Mouse (Mus musculus) frontal cortex, postnatal 14 days (tissue): ENCODE data around the gene Arsk.

ENCODE experiments used
- DNase-seq, 2 experiments: peaks; one replicate each; pipeline ENCODE4 v3.0.0; 2022; ENCODE audit warnings: low spot score in 2 of 2

The Arsk gene

DNA sequence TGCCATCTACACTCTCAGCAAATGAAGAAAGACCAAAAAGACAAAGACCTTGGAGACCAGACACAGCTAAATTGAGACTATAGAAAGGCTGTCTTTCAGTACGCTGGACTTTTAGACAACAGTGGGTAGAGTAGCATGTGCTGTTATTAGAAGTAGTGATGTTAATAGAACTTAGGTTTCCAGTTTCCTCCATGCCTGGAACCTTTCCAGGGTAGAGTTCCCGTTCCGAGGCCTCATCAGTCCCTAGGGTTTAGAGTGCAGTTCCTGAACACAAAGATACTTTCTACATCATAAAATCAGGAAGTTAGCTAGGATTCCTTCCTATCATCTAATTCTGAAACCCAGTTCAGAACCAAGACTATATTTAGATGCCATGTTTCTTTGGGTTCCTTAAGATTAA, 73.9 kb downstream of the Arsk start:
- DNase-seq: no peak

DNA sequence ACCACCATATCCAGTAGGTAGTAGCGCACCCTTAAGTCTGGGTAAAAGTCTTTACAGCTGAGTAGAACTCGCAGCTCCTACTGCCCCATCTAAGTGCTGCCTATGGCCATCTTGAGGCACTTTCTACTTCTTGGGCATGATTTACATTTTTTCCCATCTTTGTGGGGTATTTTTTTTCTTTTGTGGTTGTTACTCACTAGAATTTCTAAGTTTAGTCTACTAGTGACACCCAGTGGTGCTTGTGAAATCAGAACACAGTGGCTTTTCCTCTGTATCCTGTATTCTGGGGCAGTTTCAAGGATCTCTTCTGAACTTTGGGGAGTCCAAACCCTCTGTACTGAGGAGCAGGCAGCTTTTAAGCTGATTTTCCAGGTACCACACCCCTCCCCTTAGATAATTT, 76.7 kb downstream of the Arsk start:
- DNase-seq: no peak

DNA sequence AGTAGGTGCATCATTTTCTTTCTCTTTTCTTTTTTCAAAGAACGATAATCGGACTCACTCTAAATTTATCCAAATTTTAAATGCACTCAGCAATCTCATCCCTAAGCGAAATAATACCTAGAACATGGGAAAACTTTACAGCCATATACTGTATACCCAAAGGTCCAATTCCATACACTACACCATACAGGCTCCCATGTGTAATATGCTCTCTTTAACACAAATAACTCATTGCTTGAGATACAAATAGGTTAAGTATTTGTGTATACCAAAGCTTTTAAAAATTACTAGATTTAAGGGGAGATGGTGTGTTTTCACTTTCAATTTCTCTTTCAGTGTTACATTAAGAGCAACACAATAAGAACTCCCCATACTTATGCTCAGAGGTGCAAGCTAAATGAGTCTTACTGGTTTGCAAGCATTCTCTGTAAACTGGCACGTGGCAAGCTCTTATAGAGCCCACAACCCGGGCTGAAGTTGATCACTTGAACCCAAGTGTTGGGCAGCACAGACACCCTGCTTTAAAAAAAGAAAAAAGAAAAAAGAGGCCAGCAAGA, 79.5 kb downstream of the Arsk start:
- no peak for DNase-seq

DNA sequence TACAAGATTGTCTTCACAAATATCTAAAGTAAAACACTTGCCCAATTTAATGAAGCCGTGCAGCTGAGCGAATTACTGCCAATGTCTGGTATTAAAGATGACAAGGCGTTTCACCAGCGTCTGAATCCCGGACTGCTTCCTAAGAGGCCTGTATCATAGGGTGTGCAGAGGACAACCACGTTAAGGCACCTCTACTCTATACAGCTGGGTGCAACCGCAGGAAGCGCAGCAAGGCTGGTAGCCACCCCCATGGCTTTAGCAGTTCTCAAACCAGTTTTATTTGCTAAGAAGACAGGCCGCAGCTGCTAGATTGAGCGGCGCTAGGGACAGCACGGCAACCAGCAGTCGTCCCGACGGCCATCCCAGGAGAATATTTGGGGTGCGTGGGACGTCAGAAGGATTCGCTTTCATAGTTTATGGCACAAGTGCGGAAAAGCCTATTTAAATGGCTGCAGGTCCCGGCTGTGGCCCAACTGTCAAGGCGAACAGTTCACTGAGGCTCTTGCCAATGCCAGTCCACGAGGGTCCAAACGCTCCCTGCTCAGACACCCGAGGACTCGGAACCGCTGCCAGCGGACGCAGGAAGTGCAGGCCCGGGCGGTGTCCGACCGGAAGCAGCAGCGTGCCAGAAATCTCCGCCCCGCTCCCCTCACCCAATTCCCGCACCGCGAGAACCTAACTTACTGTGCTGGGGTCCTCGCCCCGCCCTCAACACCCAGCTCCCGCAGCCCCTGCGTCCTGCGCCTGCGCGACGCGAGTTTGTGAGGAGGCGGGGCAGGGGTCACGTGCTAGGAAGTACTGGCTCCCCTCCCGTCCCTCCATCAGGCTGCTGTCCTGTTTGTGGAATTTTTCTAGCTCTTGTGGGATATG, 80.3 kb downstream of the Arsk start, which contains the start of gene Rfesd:
TSS of gene Rfesd (minus strand) at position 746 of the 870 bp plus-strand sequence.
- peak; percentile 93 to 96 for DNase-seq

DNA sequence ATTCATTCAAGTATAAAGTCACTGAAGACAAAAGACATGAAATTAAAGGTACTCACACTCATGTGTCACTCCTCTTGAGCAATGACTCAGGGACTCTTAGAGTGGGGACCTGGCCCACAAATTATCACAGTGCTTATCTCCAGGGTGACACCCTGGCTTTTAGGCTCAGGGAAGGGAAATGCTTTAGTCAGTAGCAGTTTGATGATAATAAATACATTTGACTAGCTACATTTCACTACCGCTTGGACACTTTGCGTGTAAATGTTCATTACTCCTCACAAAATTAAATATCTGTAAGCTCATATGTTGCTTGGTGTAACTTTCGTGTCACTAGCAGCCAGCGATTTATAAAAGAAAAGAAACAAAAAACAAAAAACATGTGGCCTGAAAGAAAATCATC, 81.0 kb downstream of the Arsk start:
- DNase-seq: no peak

DNA sequence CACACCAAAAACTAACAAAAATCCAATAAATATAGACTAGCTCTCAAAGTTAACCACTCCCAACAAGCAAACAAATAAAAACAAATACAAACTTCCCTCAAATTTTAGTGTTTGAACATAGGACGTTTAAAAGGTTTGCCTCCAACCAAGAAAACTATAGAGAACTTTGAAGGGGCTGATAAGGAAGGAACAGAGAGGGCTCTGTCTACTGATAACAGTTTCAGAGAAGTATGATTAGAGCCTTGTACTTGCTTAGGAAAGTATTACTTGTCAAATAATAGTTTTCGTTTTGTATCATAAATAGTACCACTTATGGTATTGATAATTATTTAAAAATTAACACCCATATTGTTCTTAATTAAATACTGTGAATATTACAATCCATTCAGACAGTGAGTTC, 83.9 kb downstream of the Arsk start:
- DNase-seq: no peak
